Mouse (Mus musculus): ENCODE data around the gene Polr1e.

Polr1e gene

DNA sequence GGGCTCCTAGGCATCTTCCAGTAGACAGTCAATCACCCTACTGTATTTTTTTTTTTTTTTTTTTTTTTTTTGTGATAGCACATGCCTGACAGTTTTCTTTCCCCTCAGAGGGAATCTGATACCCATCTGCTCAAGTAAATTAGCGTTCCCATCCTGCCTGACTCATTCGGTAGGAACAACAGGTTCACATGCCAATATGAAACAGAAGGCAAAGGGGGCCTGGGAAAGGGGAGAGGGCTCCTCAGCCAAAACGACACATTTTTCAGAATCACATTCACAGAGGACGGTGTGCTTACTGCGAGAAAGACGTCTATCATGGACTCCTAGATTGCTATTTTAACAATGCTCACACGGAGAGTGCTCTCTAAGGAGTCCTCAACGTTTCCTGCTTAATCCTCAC, 65.1 kb downstream of the Polr1e start:
- no peak for TF ChIP-seq GATA4 (IDR thresholded peaks at IDR 0.05; ENCODE audit: insufficient replicate concordance, low read length)

DNA sequence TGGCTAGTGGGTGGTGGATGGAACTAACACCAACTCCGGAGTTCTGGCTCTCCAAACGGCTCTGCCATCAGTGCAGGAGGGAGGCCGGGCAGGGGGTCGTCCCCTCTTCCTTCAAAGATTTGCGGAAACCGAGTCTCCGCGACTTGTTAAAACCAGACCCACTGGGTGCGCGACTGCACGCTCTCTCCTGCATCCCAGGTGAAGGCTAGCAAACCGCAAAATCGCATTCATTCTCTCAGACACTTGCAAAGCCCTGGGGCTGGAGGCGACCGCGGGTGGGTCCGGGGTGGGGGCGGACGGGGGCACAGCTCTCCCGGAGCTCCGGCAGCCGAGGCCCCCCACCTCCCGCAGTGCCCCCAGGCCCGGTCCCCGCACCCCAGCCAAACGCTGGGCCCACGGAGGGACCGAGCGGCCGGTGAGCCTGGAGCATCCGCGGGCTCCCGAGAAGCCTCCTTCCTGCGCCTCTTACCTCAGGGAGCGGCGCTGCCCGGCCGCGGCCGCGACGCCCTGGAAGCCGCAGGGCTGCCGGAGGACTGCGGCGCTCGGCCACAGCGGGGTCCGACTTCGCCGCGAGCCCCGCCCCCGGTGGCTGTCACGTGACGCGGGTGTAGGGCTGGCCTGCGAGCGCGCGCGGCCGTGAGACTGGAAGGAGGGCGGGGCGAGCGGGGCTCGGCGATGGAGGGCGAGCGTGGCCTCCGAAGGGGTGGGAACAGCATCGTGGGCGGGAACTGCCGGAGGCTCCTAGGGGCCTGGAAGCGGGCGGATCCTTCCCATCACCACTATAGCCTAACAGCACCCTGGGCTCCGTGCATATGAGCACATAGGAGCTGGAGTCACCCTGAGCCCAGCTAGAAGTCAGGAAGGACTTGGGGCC, 65.9 kb downstream of the Polr1e start, which contains the start of gene Fbxo10:
TSS of gene Fbxo10 (minus strand) at position 584 of the 874 bp plus-strand sequence.
- no peak for TF ChIP-seq GATA4 (IDR thresholded peaks at IDR 0.05; ENCODE audit: insufficient replicate concordance, low read length)

DNA sequence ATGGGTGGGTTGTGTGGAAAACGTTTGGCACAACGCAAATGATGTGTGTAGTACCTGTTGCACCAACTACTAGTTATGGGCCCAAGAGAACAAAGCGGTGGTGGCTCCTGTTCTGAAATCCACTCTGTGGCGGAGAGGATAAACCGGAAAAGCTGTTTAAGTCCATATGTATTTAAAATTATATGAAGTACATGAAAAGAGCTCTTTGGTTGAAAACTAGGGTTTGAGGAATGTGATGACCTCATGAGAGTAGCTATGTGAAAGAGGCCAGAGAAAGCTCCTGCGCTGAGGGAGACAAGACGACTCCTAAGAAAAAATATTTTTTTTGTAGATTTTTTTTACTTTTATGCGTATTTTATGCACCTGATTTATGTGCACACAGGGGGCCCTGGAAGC, 66.5 kb downstream of the Polr1e start:
- TF ChIP-seq GATA4 (IDR thresholded peaks at IDR 0.05; ENCODE audit: insufficient replicate concordance, low read length) = no peak
